Mouse (Mus musculus) layer of hippocampus, adult 2 months (tissue): ENCODE measurements at regions not wholly inside any gene's neighbourhood (a gene's known extent, or its start where the extent isn't known, plus 50 kb on each side); places are given as distances from the start of the nearest gene placed in this dataset.
"Not testable (repeated sequence)": the region's sequence is repeated elsewhere in the genome, so short reads cannot be mapped to it uniquely, and the experiment has no call there.

Experiments
- DNase-seq, 2 experiments: peaks; one replicate each; pipeline ENCODE4 v3.0.0; 2022; ENCODE audit warnings: low spot score in 2 of 2
- H3K27ac ChIP-seq: fragments of 200-600 bp; 2 replicates; pipeline ENCODE4 v1.8.1; 2022
- H3K4me3 ChIP-seq: fragments of 200-600 bp; 2 replicates; pipeline ENCODE4 v1.8.1; 2022; ENCODE audit warnings: mild to moderate bottlenecking
- CTCF ChIP-seq: fragments of 200-600 bp; conservative IDR thresholded peaks from 2 replicates; pipeline ENCODE4 v1.8.1; 2022; ENCODE audit warnings: antibody characterized with exemption, mild to moderate bottlenecking, moderate library complexity

DNA sequence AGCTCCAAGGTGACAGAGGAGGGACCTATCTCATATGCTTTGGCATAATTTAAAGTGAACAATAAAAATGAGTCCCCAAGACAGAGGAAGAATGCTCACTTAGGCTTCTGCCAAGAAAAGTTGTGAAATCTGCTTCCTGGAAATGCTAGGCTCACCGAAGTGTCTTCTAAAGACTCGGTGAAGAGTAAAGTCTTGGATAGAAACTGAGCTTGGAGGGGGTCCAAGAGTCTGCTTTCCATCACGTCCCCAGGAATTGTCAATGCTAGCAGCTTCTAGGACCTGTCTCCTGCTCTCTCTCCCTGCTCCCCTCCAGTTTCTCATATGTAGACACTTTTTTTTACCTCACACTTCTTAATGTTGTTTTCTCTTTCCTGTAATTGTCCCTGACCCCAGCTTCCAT is 97.6 kb upstream of the Frmd4a start:
- TF ChIP-seq CTCF: no peak
- H3K4me3 ChIP-seq: no peak overlapping the region
- DNase-seq: no peak
- no peak overlapping the region for H3K27ac ChIP-seq

DNA sequence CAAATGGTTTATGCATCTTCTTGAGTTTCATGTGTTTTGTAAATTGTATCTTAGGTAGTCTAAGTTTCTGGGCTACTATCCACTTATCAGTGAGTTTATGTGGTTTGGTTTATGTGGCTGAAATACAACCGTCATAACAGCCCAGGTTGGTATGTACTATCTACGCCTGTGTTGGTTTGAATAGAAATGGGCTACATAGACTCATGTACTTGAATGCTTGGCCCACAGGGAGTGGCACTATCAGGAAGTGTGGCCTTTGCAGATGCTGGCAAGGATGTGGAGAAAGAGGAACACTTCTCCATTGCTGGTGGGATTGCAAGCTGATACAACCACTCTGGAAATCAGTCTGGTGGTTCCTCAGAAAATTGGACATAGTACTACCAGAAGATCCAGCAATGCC is 96.4 kb upstream of the Frmd4a start:
- not testable (repeated sequence) for H3K4me3 ChIP-seq, H3K27ac ChIP-seq, DNase-seq

GRCm38 (mm10) chr2:3922739-3923138 is 94.8 kb upstream of the Frmd4a start:
- no peak for TF ChIP-seq CTCF
- no peak for DNase-seq
- Histone ChIP-seq H3K4me3 (no peak overlapping the region), H3K27ac (no peak overlapping the region)

- Histone ChIP-seq H3K27ac (no peak overlapping the region), H3K4me3 (no peak overlapping the region)
- DNase-seq: no peak
- TF ChIP-seq CTCF: peak; percentile 54
These were observed 92.8 kb upstream of the Frmd4a start for GRCm38 (mm10) chr2:3924696-3925095.

DNA sequence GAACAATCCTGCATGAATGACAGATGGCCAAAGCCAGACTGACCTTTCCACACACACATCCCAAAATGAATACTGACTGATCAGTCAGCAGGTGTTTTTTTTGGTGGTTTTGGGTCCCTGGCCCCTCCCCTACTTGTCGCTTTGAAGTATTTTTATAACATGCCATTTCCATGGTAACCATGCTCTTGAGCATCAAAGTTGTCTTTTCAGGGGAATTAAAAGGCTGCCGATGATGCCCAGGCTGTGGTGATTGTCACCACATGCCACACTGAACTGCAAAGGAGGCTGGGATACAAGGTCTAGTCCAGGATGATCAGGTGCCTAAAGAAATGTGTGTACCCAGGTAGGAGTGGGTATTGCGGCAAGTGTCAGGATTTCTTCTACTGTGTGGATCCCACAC is 92.3 kb upstream of the Frmd4a start:
- TF ChIP-seq CTCF: no peak
- H3K27ac ChIP-seq: no peak overlapping the region
- H3K4me3 ChIP-seq: no peak overlapping the region
- DNase-seq: no peak

GRCm38 (mm10) chr2:3926129-3926528 is 91.4 kb upstream of the Frmd4a start:
- TF ChIP-seq CTCF: no peak
- no peak overlapping the region for H3K4me3 ChIP-seq
- no peak for DNase-seq

DNA sequence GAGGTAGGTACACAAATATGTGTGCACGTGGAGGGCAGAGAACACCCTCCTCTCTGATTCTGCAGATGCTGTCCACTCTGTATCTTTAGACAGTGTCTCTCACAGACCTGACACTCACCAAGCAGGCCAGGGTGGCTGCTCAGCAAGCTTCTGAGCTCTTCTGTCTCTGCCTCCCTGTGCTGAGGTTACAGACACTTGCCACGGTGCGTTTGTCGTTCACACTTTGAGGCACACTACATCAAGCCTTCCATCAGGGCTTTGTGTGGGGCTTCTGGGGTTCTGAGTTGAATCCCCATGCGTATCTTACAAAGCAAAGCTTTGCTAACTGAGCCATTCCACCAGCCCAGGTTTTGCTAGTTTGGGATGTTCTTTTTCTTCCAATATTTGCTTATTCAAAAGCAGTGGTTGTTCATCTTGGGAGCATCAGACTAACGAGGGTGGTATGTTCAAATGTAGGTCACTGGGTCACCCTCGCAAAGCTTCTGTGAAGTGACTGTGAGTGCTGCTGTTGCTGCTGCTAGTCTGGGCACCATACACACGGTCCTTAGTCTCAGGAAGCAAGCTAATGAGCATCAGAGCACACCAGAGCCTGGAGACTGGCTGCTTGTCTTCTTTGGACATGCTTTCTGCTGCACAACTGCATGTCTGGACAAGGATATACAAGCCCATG is 90.2 kb upstream of the Frmd4a start:
- no peak overlapping the region for H3K4me3 ChIP-seq
- no peak for TF ChIP-seq CTCF
- DNase-seq: no peak
- H3K27ac ChIP-seq: no peak overlapping the region

More at GRCm38 (mm10) chr2:3926129-3926528, 91.4 kb upstream of the Frmd4a start:
- no peak overlapping the region for H3K27ac ChIP-seq

- no peak overlapping the region for H3K27ac ChIP-seq
- TF ChIP-seq CTCF: no peak
- no peak for DNase-seq
- no peak overlapping the region for H3K4me3 ChIP-seq
These were observed 89.7 kb upstream of the Frmd4a start for GRCm38 (mm10) chr2:3927853-3928252.

DNA sequence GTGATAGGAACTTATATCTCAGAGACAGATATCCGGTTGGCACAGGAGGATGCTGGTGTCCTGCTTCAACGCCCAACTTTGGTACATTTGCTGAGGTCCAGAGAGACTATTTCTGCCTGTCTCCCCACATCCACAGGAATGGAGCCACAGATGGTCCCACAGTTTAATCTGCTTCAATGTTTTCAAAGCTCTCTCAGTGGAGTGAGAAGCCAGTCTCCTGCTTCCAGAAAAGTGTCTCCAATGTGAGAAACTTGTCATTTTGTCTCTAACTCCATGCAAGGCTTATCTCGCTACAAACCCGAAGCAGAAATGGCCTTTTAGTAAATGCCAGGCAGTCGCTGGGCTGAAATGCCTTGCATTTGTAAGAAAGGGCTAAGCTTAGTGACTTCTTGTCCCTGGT is 86.9 kb upstream of the Frmd4a start:
- no peak for DNase-seq
- no peak for TF ChIP-seq CTCF
- H3K27ac ChIP-seq: no peak overlapping the region
- no peak overlapping the region for H3K4me3 ChIP-seq

GRCm38 (mm10) chr2:3940786-3941185 is 76.7 kb upstream of the Frmd4a start:
- TF ChIP-seq CTCF: no peak
- no peak overlapping the region for H3K4me3 ChIP-seq
- DNase-seq: no peak
- no peak overlapping the region for H3K27ac ChIP-seq

- no peak overlapping the region for H3K4me3 ChIP-seq
- TF ChIP-seq CTCF: no peak
- no peak for DNase-seq
These were observed 76.0 kb upstream of the Frmd4a start for GRCm38 (mm10) chr2:3941496-3941895.

GRCm38 (mm10) chr2:3947432-3947831 is 70.1 kb upstream of the Frmd4a start:
- no peak for TF ChIP-seq CTCF
- no peak for DNase-seq
- H3K4me3 ChIP-seq: no peak overlapping the region
- H3K27ac ChIP-seq: no peak overlapping the region

More at GRCm38 (mm10) chr2:3941496-3941895, 76.0 kb upstream of the Frmd4a start:
- H3K27ac ChIP-seq: no peak overlapping the region

- no peak overlapping the region for H3K27ac ChIP-seq
- DNase-seq: no peak
- TF ChIP-seq CTCF: no peak
- H3K4me3 ChIP-seq: no peak overlapping the region
These were observed 69.2 kb upstream of the Frmd4a start for GRCm38 (mm10) chr2:3948331-3948730.

- no peak overlapping the region for H3K4me3 ChIP-seq
- no peak overlapping the region for H3K27ac ChIP-seq
- no peak for DNase-seq
- TF ChIP-seq CTCF: no peak
These were observed 60.0 kb upstream of the Frmd4a start for GRCm38 (mm10) chr2:3957491-3957890.
